Mouse (Mus musculus): Measurements from ENCODE around the gene Skap1. TPM values are rescaled to one million over a fixed set of nuclear protein-coding genes. Genes with fewer than 3 reads are reported as not detected.

Skap1 gene
- polyA plus RNA-seq, 2 experiments, result 0.11 to 0.14 TPM

DNA sequence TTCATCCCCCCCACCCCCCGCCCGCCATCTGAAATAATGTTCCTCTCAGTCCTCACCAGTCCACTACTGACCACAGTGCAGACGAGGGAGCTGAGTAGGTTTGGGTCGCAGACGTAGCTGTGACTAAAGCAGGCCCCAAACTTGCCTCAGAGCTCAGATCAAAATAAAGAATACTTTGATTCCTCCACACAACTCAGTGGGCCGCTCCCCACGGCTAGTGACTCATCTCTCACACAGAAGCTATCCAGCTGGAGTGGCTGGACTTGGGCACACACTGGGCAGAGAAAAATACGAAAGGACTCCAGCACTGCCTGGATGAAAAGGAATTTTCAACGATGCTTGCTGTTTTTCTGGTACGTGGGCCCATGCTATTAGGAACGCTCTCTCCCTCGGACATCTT is 302.2 kb downstream of the Skap1 start:
- Histone ChIP-seq H3K27me3 (ENCODE audit: control insufficient read depth, insufficient read depth, low read length) (no peaks in the 10 kb centered on the region), H3K4me1 (replicated peaks; ENCODE audit: control insufficient read depth in 2 of 2, insufficient read depth in 2 of 2, low read length in 1 of 2) (0 out of 4 replicates have a peak, but pooled peaks cover 0 to 3% of the 10 kb centered on the region in 2 experiments), H3K4me2 (ENCODE audit: low read depth) (no peak overlapping the region), H3K27ac (no peak overlapping the region), H3K4me3 (ENCODE audit: insufficient read depth in 1 of 2, low read depth in 2 of 2, low read length in 2 of 2) (no peak overlapping the region), H3K9ac (replicated peaks) (no peak overlapping the region), H3K9me3 (ENCODE audit: control insufficient read depth, low read length) (no peaks in the 10 kb centered on the region), H3K36me3 (replicated peaks; ENCODE audit: control insufficient read depth, insufficient read depth, low read depth) (peaks cover 6% of the 10 kb centered on the region; the same call in 1 of the 2 replicates)
- no peak for ATAC-seq (ENCODE audit: insufficient read depth)
- TF ChIP-seq EP300 (IDR thresholded peaks at IDR 0.05; ENCODE audit: low read depth) (no peak), CTCF (IDR thresholded peaks at IDR 0.05; ENCODE audit: low read depth) (no peak)
- no peak for DNase-seq (ENCODE audit: low read depth in 3 of 3, low spot score in 3 of 3)
- 74% methylated on average over 12 of the region's 12 CpGs for WGBS (ENCODE audit: insufficient replicate concordance)

DNA sequence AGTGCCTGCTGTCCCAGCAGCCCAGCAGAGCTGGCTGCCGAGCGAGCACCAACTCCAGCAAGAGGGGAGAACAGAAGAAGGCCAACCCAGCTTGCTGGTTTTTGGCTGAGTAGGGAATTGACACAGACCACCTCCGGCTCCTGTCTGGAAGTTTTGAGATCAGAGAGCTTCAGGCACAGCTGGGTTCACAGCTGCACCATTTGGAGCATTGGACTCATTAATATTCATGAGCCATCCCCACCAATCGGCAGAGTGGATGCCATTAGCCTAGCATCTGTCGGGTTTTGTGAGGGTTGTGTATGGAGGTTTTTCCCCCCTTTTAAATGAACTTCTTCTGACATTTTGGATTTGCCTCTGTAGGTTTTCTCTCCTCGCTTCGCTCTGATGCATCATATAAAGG is 302.7 kb downstream of the Skap1 start:
- WGBS (ENCODE audit: insufficient replicate concordance), result 64% methylated on average over 7 of the region's 7 CpGs
- H3K4me1 ChIP-seq (replicated peaks; ENCODE audit: control insufficient read depth in 2 of 2, insufficient read depth in 2 of 2, low read length in 1 of 2), result 0 out of 4 replicates have a peak, but pooled peaks cover 0 to 3% of the 10 kb centered on the region in 2 experiments
- H3K4me3 ChIP-seq (ENCODE audit: insufficient read depth in 1 of 2, low read depth in 2 of 2, low read length in 2 of 2), result no peak overlapping the region
- H3K36me3 ChIP-seq (replicated peaks; ENCODE audit: control insufficient read depth, insufficient read depth, low read depth), result peaks cover 7% of the 10 kb centered on the region; the same call in 1 of the 2 replicates
- DNase-seq (ENCODE audit: low read depth in 3 of 3, low spot score in 3 of 3) (no peak), ATAC-seq (ENCODE audit: insufficient read depth) (no peak)
- H3K27ac ChIP-seq, result no peak overlapping the region
- H3K9me3 ChIP-seq (ENCODE audit: control insufficient read depth, low read length), result no peaks in the 10 kb centered on the region
- H3K9ac ChIP-seq (replicated peaks), result no peak overlapping the region
- TF ChIP-seq CTCF (IDR thresholded peaks at IDR 0.05; ENCODE audit: low read depth) (no peak), EP300 (IDR thresholded peaks at IDR 0.05; ENCODE audit: low read depth) (no peak)
- H3K27me3 ChIP-seq (ENCODE audit: control insufficient read depth, insufficient read depth, low read length), result no peaks in the 10 kb centered on the region
- H3K4me2 ChIP-seq (ENCODE audit: low read depth), result no peak overlapping the region

DNA sequence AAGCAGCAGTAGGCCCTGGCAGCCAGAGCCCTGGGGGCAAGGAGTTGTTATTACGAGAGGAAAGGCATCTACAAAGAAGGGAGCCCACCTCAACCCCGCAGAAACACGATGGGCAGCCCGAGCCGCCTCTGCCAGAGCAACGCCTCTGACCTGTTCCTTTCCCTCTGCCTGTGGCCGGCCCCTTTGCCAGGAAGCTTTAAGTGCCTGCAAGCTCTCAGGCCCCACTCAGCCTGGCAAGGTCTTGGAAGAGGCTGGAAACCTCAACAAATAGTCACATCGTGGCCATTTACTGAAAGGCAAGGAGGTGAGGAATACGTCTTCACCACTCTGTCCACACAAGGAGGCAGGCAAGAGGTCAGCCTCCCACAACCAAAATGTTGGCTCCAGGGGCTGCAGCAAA is 303.8 kb downstream of the Skap1 start:
- peaks cover 14% of the 10 kb centered on the region; the same call in 1 of the 2 replicates for H3K36me3 ChIP-seq (replicated peaks; ENCODE audit: control insufficient read depth, insufficient read depth, low read depth)
- TF ChIP-seq EP300 (IDR thresholded peaks at IDR 0.05; ENCODE audit: low read depth) (no peak), CTCF (IDR thresholded peaks at IDR 0.05; ENCODE audit: low read depth) (no peak)
- DNase-seq (ENCODE audit: low read depth in 3 of 3, low spot score in 3 of 3) (no peak), ATAC-seq (ENCODE audit: insufficient read depth) (no peak)
- no peak overlapping the region for H3K27ac ChIP-seq
- 60% methylated on average over 9 of the region's 9 CpGs for WGBS (ENCODE audit: insufficient replicate concordance)
- no peaks in the 10 kb centered on the region for H3K27me3 ChIP-seq (ENCODE audit: control insufficient read depth, insufficient read depth, low read length)
- H3K4me1 ChIP-seq (replicated peaks; ENCODE audit: control insufficient read depth in 2 of 2, insufficient read depth in 2 of 2, low read length in 1 of 2), result 0 out of 4 replicates have a peak, but pooled peaks cover 0 to 3% of the 10 kb centered on the region in 2 experiments
- H3K4me3 ChIP-seq (ENCODE audit: insufficient read depth in 1 of 2, low read depth in 2 of 2, low read length in 2 of 2), result no peak overlapping the region
- no peaks in the 10 kb centered on the region for H3K9me3 ChIP-seq (ENCODE audit: control insufficient read depth, low read length)
- H3K4me2 ChIP-seq (ENCODE audit: low read depth), result no peak overlapping the region
- H3K9ac ChIP-seq (replicated peaks), result no peak overlapping the region

DNA sequence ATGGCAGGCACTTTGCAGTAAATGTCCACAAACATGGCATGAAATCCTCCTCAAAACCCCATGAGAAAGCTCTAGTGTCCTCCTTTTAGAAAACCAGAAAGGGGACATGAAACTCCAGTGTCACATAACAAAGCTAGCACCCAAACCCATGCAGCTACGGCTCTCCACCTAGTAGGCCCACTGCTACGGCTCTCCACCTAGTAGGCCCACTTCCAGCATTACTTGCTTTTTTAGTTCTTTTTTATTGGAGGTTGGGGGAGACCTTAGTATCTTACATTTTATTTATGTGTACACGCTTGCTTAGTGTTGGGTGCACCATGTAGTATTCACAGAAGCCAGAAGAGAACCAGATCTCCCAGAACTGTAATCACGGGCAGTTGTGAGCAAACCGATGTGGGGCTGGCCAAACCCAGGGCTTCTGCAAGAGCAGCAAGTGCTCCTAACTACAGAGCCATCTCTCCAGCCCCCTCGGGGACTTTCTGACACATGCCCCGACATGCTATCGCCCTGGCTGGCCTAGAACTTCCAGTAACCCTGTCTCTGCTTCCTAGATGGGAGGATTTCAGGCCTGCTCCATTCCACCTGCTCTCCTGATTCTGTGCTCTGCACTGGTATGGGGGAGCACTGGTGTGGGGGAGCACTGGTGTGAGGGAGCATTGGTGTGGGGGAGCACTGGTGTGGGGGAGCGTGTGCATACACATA is 307.0 kb downstream of the Skap1 start:
- 86% methylated on average over 9 of the region's 9 CpGs for WGBS (ENCODE audit: insufficient replicate concordance)
- Histone ChIP-seq H3K4me3 (ENCODE audit: insufficient read depth in 1 of 2, low read depth in 2 of 2, low read length in 2 of 2) (no peak overlapping the region), H3K4me2 (ENCODE audit: low read depth) (no peak overlapping the region), H3K4me1 (replicated peaks; ENCODE audit: control insufficient read depth in 2 of 2, insufficient read depth in 2 of 2, low read length in 1 of 2) (peaks cover 0 to 3% of the 10 kb centered on the region in 2 experiments; a peak in 3 of 4 replicates), H3K27ac (no peak overlapping the region), H3K9ac (replicated peaks) (no peak overlapping the region), H3K27me3 (ENCODE audit: control insufficient read depth, insufficient read depth, low read length) (no peaks in the 10 kb centered on the region), H3K9me3 (ENCODE audit: control insufficient read depth, low read length) (no peaks in the 10 kb centered on the region), H3K36me3 (replicated peaks; ENCODE audit: control insufficient read depth, insufficient read depth, low read depth) (peaks cover 14% of the 10 kb centered on the region; the same call in 1 of the 2 replicates)
- TF ChIP-seq EP300 (IDR thresholded peaks at IDR 0.05; ENCODE audit: low read depth), result no peak
- TF ChIP-seq CTCF (IDR thresholded peaks at IDR 0.05; ENCODE audit: low read depth), result no peak
- DNase-seq (ENCODE audit: low read depth in 3 of 3, low spot score in 3 of 3) (no peak), ATAC-seq (ENCODE audit: insufficient read depth) (no peak)

DNA sequence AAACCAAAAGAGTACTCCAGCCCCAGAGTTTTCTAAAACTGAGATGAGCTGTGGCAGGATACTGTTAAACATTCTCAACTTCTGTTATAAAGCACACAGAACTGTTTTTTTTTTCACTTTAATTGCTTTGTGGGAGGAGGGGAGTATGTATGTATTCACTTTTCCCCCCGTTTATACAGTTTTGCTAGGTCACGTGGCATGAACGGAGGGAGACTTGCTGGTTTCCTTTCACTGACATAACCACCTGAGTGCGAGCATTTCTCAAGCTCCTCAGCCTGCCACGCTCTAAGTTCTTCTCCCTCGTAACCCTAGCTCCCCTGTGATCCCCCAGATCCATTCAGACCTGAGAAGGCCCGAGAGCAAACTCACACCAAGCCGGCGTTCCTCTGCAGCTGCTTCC is 308.0 kb downstream of the Skap1 start:
- Histone ChIP-seq H3K9ac (replicated peaks) (no peak overlapping the region), H3K4me2 (ENCODE audit: low read depth) (no peak overlapping the region), H3K4me3 (ENCODE audit: insufficient read depth in 1 of 2, low read depth in 2 of 2, low read length in 2 of 2) (no peak overlapping the region), H3K27ac (no peak overlapping the region), H3K9me3 (ENCODE audit: control insufficient read depth, low read length) (no peaks in the 10 kb centered on the region), H3K36me3 (replicated peaks; ENCODE audit: control insufficient read depth, insufficient read depth, low read depth) (peaks cover 14% of the 10 kb centered on the region; the same call in 1 of the 2 replicates), H3K4me1 (replicated peaks; ENCODE audit: control insufficient read depth in 2 of 2, insufficient read depth in 2 of 2, low read length in 1 of 2) (peaks cover 3 to 8% of the 10 kb centered on the region in 2 experiments), H3K27me3 (ENCODE audit: control insufficient read depth, insufficient read depth, low read length) (no peaks in the 10 kb centered on the region)
- TF ChIP-seq EP300 (IDR thresholded peaks at IDR 0.05; ENCODE audit: low read depth) (no peak), CTCF (IDR thresholded peaks at IDR 0.05; ENCODE audit: low read depth) (no peak)
- 82% methylated on average over 9 of the region's 9 CpGs for WGBS (ENCODE audit: insufficient replicate concordance)
- ATAC-seq (ENCODE audit: insufficient read depth), result no peak
- no peak for DNase-seq (ENCODE audit: low read depth in 3 of 3, low spot score in 3 of 3)
